Mouse (Mus musculus) cerebellum, postnatal 14 days (tissue): ENCODE results near the gene Stau1.
A peak's percentile ranks its signal among the peaks of the same experiment; 100 is the strongest.

Experiments
- DNase-seq, 2 experiments: peaks; one replicate each; pipeline ENCODE4 v3.0.0; 2021; ENCODE audit warnings: mixed read lengths in 2 of 2

Stau1 gene

DNA sequence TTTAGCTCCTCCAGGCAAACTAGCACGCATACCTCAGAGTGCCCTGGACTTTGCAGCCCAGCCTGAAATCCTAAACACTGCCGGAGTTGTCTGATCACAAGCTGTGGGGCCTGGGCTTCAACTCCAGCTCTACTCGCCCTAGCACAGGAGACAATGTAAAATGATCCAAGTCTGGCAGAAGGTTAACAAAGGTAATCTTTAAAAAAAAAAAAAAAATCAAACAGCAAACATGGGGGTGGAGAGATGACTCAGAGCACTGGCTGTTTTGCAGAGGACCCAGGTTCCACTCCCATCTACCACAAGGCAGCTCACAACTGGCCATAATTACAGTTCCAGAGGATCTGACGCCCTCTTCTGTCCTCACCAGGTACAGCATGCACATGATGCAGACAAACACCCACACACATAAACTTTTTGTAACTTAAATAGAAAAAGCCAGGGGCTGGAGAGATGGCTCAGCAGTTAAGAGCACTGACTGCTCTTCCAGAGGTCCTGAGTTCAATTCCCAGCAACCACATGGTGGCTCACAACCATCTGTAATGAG lies 12.7 kb downstream of the Stau1 start:
- no peak for DNase-seq

DNA sequence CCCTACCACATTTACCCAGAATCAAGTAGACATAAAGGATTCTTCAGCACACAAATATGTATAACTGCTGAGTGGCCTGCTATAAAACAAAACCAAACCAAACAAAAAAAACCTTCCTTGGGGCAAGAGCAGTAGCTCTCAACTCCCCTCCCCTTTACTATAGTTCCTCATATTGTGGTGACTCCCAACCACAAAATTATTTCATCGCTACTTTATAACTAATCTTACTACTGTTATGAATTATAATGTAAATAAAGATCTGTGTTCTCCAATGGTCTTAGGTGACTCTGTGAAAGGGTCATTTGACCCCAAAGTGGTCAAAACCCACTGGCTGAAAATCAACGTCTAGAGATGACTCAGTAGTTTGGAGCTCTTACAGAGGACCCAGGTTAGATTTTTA lies 15.9 kb downstream of the Stau1 start:
- DNase-seq = no peak

DNA sequence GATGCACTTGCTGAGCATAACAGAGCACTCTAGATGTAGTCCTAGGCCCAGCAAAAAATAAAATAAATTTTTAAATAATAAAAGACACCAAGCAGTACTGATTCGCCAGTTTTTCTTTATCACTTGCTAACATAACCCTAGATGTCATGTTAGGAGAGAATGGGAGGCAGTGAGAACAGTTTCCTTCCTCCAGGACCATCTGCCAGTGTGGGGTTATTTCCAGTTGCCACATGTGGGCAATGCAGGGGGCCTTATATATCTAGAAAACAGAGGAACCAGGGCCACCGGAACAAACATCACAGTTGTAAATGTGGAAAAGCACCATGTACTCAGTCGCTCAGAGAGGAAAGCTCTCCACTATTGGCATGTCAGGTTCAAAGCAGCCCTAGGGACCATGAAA lies 18.6 kb downstream of the Stau1 start:
- DNase-seq = no peak

DNA sequence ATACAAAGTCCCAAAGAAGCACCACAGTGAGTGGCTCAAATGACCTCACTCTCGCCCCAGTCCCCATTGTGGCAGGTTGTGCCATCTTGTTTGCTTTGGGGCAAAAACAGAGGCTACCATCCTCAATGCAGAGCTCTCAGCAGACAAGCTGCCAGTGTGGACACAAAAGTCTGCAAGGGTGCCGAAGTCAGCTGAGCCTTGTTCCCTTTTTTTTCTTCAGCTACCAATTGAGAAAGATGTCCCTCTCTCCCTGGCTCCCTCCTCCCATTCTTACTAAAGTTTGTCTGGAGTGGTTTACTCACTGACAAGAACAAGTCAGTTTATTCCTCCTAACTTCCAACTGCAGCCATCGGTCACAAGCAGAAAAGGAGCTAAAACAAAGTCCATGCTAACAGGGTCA lies 19.7 kb downstream of the Stau1 start:
- no peak for DNase-seq

DNA sequence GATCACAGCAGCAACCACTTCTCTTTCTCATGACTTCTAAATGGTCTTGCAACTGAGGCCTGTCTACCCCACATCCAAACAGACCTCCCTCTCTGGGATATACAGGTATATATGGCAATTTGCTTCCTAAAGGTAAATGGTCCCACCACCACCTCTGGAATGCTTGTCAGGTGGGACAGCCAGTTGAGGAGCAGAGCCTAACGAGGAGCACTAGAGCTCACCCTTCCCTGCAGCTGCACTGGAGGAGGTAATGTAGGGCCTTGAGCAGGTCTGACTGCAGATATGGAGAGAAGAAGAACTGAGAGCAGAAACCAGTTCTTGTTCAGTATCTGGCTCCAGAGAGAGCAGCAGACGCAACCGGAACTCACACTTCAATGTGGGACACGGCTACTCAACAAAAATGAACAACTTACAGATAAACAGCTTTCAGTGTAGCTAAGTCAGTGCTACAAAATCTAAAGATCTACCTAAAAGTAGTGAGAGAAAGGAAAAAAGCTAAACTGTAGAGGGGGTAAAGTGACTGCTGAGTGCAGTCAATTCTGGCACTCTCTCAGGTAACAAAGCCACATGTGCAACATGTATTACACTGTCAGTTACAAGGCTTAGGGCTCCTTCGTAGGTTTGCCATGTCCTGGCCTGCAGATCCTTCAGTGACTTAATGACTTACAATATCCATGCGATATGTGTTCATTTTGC lies 21.8 kb downstream of the Stau1 start:
- DNase-seq = no peak

DNA sequence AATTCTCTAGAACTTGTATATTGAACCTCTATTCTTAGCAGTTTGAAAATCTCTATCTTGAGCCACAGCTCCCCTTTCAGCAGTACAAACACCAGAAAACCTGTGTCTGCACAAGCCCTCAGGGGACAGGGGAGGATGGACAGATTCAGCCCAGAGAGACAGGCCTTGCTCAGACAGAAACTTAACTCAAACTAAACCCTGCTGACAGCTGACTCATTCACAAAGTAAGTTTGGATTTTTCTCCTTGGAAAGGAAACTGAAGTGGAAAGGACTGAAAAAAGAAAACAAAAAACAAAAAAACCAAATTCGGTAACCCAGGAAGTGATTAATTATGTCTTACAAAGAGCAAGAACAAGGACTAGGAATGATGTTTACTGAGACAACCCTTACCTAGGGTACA lies 22.9 kb downstream of the Stau1 start:
- no peak for DNase-seq

DNA sequence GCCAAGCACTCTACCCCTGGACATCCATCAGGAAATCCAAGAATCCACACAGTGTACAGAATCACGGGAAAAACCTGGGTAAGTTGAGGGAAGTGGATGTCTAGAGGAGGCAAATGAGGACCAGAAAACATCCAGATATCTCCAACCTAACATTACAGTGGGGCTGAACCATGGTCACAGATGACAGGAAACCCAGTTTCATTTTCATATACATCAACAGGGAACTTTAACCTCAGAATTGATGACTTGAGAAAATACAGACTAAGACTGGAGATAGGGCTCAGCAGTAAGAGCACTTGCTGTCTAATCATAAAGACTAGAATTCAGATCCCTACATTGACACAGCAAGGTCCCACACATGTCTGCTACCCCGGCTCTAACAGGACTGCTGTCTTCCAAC lies 31.3 kb downstream of the Stau1 start:
- DNase-seq = no peak

DNA sequence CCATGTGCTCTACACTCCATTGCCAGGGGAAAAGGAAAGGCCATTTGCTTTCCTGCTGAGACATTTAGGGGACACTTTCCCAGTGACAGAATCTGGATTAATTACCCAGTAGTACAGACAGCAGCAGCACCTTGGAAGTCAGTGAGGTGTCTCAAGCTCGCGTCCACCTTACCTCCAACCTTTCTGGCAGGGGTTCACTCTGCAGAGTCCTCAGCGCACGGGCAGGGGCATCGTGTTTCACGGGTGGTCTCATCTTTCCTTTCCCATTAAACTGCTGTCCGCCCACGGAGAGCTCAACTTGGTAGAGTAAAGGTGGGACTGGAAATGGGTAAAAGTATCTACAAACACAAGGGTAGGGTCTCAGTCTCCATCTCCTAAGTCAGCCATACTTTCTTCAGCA lies 32.8 kb downstream of the Stau1 start:
- DNase-seq = no peak

DNA sequence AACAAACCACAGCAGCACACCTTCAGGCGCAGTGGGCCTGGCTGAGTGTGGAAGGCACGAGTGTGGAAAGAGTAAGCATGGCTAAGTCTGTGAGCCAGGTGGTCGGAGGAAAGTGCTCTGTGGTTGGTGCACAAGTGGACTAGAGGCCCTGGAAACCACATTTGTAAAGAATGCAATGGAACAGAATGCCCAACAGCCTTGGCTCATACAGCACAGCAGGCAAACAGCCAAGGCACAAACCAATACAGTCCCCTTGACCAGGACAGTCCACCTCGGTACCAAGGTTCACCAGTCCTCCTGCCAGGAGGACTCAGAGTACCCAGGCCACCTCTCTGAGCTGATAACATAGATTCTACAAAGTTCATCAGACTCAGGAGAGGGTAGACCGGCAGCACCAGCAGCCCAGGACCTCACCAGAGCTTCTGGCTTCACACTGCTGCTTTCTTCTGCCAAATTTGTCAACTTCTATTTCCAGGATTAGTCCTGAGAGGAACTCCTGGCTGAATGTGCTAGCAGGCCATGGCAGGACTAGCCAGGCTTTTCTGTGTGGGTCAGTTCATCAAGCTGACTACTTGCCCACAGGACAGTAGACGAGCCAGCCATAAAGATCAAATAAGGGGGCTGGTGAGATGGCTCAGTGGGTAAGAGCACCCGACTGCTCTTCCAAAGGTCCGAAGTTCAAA lies 35.3 kb downstream of the Stau1 start:
- peak; percentile 51 to 57 for DNase-seq

DNA sequence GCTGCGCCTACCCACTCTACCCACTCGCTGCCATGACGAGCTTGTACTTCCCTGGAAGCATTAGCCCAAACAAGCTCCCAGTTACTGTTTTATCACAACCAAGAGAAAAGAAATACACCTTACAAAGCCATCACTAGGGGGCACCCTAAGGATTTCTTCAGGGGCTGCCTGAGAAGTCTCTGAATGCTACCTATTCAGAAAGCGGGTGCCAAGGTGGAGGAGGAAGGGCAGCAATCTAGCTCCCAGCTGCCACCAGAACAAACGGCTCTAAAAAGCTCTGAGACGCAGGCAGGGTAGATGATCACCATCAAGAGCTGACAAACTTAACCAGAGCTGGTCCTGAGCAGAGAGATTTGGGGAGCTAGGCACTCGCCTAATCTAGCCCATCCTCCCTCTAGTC lies 39.3 kb downstream of the Stau1 start:
- DNase-seq = peak; percentile 86 to 87

DNA sequence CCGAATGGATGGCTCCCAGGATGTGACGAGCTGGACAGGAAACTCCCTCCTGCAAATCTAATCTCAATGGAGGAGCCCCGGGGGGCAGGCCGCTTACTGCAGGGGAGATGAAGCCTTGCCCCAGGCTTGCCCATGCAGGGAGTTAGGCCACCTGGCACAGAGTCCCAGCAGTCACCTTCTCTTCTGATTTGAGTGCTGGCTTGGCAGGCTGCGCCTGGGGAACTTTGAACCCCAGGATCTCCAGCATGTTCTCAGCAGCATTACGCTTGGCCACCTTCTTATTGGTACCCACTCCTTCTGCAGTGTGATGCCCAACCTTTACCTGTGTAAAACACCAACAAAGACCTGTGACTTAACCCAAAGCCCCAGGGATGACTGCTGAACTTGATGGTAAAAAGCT lies 43.9 kb downstream of the Stau1 start:
- no peak for DNase-seq

DNA sequence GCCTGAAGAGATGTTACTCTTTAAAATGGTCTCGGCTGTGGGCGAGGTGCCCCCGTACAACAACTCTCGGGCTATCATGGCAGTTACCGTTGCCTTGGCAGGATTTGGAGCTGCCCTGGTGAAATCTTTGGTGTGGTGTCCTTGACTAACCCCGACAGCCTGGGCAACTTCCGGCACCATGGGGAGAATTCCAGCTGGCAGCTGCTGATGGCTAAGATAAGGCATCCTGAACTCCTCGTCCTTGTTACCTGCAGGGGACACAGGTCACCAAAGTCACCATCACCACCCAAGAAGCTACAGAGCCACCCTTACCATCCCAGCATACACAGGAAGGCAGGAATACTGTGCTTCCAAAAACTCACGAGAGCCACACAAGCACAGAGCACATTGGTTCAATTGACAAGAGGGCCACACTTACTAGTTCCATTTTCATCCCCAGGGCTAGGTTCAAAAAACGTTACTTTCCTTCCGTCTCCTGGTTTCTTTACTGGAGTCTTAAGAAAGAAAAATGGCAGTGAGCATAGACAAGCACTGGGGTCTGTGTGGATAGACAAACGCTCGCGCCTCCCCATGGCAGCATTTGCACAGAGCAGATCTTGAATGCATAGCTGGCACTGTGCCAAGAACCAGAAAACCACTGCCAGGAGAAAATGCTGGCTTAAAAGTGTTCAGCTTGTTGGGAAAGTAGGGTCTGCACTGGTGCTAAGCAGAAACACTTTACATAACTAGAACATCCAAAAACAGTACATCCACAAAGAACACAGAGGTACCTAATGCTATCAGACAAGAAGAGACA lies 45.0 kb downstream of the Stau1 start:
- DNase-seq = peak; percentile 50 to 58

DNA sequence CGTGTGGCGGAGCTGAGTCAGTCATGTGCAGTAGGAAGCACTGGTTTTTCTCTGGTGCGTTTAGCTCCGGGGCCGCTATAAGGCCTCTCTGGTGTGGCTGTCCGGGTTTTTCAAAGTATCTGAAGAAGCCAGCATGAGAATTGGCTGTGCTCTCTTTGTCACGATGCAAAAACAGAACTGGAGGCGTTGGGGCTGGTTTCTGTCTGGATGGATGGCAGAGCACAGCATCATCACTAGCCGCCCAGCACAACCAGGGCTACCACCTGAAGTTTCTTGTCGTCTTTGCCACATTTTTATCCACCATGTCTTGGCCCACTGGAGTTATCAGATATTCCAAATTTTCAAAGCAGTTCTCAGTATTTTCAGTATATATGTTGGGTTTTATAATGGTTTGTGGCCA lies 47.2 kb downstream of the Stau1 start:
- no peak for DNase-seq

DNA sequence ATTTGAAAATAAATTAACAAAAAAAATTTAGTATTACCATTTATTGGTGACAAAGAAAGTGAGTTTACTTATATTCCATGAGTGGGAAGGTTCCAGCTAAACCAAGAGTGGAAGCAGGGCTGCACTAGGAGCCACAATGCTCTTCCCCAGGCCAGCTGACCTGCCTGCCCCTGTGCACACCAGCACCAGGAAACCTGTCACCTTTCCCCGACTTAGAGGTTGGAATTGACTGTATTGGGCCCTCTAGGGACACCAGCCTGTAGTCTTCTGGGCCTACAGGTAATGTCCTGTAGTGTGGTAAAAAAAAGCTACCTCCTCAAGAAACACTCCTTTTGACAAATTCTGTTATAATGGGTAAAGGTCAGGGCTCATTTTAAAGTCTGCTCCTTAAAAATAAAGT lies 47.9 kb downstream of the Stau1 start:
- DNase-seq = no peak

DNA sequence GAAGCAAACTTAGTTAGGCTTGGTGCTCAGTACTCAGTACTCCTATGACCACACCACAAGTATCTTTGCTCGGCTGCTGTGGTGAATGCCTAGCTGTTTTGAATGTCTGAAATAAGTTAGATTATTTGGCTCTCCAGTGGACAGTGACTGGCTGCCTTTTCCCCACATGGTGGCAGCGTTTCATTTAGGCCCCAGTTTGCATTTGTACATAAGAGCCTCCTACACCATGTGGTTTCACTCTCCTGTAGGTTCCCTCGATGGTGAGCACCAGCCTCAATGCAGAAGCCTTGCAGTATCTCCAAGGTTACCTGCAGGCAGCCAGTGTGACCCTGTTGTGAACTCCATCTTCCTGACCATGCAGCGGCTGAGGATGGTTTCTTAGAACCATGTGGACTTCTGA lies 50.6 kb downstream of the Stau1 start:
- DNase-seq = peak in 1 of 2 experiments; percentile 21

DNA sequence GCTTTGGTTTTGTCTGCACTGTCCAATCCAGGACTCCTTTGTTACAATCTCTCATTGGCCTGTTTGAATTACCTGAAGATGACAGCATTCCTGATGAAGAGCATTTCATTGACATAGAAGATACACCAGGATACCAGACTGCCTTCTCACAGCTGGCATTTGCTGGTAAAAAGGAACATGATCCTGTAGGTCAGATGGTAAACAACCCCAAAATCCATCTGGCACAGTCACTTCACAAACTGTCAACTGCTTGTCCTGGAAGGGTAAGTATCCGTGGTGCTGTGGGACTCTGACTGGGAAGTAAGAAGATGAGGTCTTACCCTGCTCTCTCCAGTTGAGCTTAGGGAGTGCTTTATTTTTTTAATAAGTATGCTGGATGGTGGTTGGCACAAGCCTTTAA lies 51.8 kb downstream of the Stau1 start:
- DNase-seq = no peak

DNA sequence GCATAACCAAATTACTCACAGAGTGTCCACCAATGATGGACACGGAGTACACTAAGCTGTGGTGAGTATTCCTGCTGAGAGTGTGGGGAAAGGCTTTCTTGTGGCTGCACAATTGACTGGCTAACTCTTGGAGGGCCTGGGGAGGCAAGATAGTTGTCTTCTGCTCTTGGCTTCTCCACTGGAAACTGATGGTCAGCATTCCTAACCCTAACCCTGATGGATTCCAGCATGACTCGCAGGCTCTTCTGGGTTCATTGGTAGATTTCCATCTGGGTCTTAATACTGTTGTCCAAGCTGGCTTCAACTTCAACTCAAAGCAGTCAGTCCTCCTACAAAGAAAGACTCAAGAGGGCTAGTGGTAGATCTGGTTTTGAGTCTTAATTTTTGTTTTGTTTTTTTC lies 53.0 kb downstream of the Stau1 start:
- DNase-seq = no peak

DNA sequence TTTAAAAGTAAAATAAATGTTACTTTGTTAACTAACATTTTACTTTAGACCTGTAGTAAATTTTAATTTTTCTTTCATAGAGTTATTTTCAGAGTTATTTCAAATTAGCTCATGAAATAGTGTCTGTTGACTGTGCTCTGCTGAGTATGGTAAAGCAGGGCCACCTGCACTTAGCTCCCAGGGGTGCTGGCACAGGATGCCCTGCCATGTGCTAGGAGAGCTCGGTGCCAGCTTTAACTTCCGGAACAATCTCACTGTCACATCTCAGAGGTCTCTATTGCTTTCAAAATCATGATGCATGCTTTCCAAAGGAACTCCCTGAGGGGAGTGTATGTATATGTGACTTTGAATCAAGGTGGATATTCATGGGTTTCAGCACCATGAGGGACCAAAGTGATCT lies 59.9 kb downstream of the Stau1 start:
- peak; percentile 29 to 51 for DNase-seq

DNA sequence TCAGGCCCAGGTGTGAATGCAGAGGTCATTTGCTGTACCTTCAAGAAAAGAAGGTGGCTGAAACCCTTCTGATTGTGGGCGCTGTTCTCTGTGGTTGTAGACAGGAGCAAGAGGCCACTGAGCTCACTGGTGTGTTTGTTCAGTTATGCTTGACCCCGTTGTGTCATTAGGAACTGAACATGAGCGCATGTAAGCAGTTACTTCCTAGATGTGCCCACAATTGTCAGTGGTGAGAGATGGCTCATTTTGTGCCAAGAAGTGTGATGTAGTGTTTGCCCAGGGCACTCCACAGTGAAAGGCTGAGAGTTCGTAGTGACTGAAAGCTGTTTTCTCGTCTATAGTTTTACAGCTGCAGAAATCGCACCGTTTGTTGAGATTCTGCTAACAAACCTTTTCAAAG lies 60.5 kb downstream of the Stau1 start:
- DNase-seq = no peak

DNA sequence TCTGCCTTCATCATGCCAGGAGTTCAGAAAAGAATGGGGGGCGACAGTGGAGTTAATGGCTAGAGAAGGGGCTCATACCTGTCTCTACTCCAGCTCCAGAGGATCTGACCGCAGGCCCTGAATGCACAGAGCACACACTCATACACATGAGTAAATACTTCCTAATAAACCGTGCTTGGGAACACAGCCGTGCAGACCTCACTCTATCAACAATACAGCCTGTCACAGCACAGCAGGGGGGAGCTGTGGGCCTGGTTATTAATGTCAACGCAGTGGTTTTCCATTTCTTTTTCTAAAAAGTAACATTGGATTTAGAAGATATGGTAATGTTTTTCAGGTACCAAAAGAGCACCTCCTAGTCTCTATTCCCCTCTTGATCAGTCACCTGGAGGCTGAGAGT lies 61.7 kb downstream of the Stau1 start:
- DNase-seq = no peak

DNA sequence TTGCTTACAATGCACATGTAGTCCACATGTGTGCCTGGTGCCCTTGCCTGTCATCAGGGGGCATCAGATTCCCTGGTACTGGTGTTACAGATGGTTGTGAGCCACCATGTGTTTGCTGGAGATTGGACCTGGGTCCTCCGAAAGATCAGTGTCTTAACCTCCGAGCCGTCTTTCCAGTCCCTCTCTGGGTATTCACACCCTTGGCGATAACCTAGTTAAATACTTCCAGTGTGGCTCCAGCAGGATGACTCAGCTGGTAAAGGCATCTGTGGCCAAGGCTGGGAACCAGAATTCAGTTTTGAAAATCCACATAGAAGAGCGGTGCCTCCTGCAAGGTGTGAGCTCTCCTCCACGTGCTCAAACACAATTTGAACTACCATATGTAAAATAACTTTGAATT lies 62.2 kb downstream of the Stau1 start:
- no peak for DNase-seq

DNA sequence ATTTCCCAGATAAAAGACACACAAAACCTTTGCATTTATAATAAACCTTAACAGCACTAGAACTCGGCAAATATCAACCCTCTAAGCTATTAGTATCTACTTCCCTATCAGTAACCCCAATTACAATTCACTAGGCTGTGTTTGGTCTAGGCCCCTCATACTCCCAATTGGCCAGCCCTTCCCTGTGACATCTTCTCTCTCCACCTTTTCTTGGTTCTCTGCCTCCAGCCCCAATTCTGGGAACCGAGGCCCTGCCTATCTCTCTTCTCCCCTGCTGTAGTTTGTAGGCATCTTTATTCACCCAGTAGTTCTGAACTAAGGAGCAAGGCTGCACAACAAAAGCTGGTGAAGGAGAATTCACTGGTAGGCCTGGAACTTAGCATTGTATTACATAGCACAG lies 72.1 kb downstream of the Stau1 start:
- no peak for DNase-seq

DNA sequence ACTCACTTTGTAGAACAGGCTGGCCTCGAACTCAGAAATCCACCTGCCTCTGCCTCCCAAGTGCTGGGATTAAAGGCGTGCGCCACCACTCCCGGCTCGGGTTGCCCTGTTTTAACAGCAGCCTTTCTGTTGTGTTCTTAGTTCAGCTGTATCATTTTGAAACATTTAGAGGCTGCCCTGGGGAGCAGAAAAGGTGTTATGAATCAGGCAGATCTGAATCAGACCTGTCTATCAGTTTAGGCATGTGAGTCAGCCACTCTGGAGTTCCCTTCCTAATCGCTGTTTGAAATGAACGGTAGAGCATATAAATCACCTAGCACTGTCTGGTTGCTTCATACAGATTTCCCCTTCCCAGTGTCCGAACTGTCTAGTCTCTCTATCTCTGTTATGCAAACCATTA lies 85.6 kb downstream of the Stau1 start:
- DNase-seq = no peak

DNA sequence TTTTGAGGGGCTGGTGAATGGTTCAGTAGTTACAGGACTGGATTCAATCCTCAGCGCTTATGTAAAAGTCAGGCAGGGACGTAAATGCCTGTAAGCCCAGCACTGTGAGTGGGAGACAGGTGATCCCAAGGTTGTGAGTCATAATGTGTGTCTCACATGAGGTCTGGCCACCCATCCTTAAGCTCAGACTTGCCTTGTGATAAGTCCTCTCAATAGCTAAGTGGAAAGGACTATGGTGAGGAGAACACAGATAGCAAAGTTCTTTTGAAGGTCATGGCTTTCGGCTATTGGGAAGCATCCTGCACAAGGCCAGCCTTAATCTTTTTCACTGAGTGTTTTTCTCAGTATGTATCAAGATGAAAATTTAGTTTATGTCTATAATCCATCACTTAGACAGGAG lies 86.4 kb downstream of the Stau1 start:
- no peak for DNase-seq
